Mouse (Mus musculus) cortical plate, adult 2 months (tissue): ENCODE results near the gene Gm28230.

Source experiments
- CTCF ChIP-seq: fragments of 200-500 bp; IDR thresholded peaks from 2 replicates; pipeline ENCODE4 v1.5.1; 2011; ENCODE audit warnings: mild to moderate bottlenecking, control low read depth, low read length; ENCODE audit not compliant: insufficient read depth; ENCODE audit errors: extremely low read depth
- POLR2A ChIP-seq: fragments of 200-500 bp; IDR thresholded peaks from 2 replicates; pipeline ENCODE4 v1.6.1; 2011; ENCODE audit warnings: mild to moderate bottlenecking, low read length, control low read depth; ENCODE audit not compliant: insufficient read depth; ENCODE audit errors: extremely low read depth

DNA sequence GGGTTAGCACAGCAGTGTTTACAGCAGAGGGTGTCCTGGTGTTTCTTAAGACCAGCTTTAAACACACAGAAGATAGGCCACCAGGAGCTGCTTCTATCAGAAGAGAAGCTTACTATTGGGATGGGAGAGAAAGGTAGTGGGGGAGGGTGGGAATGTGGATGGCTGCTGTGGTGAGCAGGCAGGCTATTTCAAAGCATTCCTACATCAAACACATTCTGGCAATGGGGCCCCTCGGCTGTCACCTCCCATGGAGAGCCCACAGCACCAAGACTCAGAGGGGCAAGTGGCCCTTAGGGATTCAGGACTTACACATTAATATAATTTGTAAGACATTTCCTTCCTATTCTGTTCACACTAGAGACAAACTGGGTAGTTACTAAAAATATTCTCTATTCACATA is 33.6 kb downstream of the Gm28230 start:
- TF ChIP-seq CTCF (no peak), POLR2A (no peak)
